Mouse (Mus musculus) lung, adult 18-20 months (tissue): ENCODE measurements at regions not wholly inside any gene's neighbourhood (a gene's known extent, or its start where the extent isn't known, plus 50 kb on each side); places are given as distances from the start of the nearest gene placed in this dataset.

ENCODE experiments used
- DNase-seq, 2 experiments: peaks; one replicate each; pipeline ENCODE4 v3.0.0; 2022; ENCODE audit warnings: mixed read lengths in 2 of 2

GRCm38 (mm10) chr12:109272101-109272500 lies 180.5 kb upstream of the Dlk1 start:
- DNase-seq = no peak

GRCm38 (mm10) chr12:109314850-109315249 lies 137.8 kb upstream of the Dlk1 start:
- no peak for DNase-seq

- DNase-seq = no peak
Measured at GRCm38 (mm10) chr12:109325986-109326385, 126.6 kb upstream of the Dlk1 start.

GRCm38 (mm10) chr12:109371327-109371726 lies 81.3 kb upstream of the Dlk1 start:
- DNase-seq = no peak

GRCm38 (mm10) chr12:109385794-109386193 lies 66.8 kb upstream of the Dlk1 start:
- DNase-seq = no peak

GRCm38 (mm10) chr12:109388791-109389190 lies 63.8 kb upstream of the Dlk1 start:
- DNase-seq = no peak

GRCm38 (mm10) chr12:109390388-109390920 lies 62.2 kb upstream of the Dlk1 start:
- DNase-seq = no peak

GRCm38 (mm10) chr12:109390978-109391377 lies 61.6 kb upstream of the Dlk1 start:
- no peak for DNase-seq

GRCm38 (mm10) chr12:109393326-109393725 lies 59.3 kb upstream of the Dlk1 start:
- DNase-seq = no peak

GRCm38 (mm10) chr12:109393795-109394194 lies 58.8 kb upstream of the Dlk1 start:
- peak; percentile 31 to 32 for DNase-seq

- no peak for DNase-seq
Measured at GRCm38 (mm10) chr12:109394396-109394795, 58.2 kb upstream of the Dlk1 start.

GRCm38 (mm10) chr12:109396614-109397013 lies 56.0 kb upstream of the Dlk1 start:
- no peak for DNase-seq

- DNase-seq = no peak
Measured at GRCm38 (mm10) chr12:109397175-109398058, 55.2 kb upstream of the Dlk1 start.

- DNase-seq = no peak
Measured at GRCm38 (mm10) chr12:109398473-109398872, 54.1 kb upstream of the Dlk1 start.

- no peak for DNase-seq
Measured at GRCm38 (mm10) chr12:109398951-109399350, 53.7 kb upstream of the Dlk1 start.

- peak; percentile 23 to 35 for DNase-seq
Measured at GRCm38 (mm10) chr12:109399591-109399990, 53.0 kb upstream of the Dlk1 start.

GRCm38 (mm10) chr12:109400041-109400440 lies 52.6 kb upstream of the Dlk1 start:
- DNase-seq = no peak

GRCm38 (mm10) chr12:109400936-109401586 lies 51.6 kb upstream of the Dlk1 start:
- no peak for DNase-seq

- DNase-seq = no peak
Measured at GRCm38 (mm10) chr12:109401696-109402095, 50.9 kb upstream of the Dlk1 start.

GRCm38 (mm10) chr12:109402226-109402625 lies 50.4 kb upstream of the Dlk1 start:
- no peak for DNase-seq
